8 mouse cellular contexts compared by ENCODE assay signal in genomic region chr7:80198863-80199262, GRCm38 (mm10). TPM values are rescaled to one million over a fixed set of nuclear protein-coding genes. Genes with fewer than 3 reads are reported as not detected.
A peak's percentile ranks its signal among the peaks of the same experiment; 100 is the strongest.
DNase-seq lines count a peak whose midpoint lies in the region; ATAC-seq and TF ChIP-seq lines count a peak whose summit lies in the region.

No protein-coding gene starts in this region.

- H3K27ac ChIP-seq in heart, embryonic 10.5 days: peak overlapping the region; percentile 91
- peak overlapping the region; percentile 97 for H3K27ac ChIP-seq in embryonic facial prominence, embryonic 15.5 days (replicated peaks)
- H3K27ac ChIP-seq in limb, embryonic 10.5 days: peak overlapping the region; percentile 93
- H3K27ac ChIP-seq in neural tube, embryonic 14.5 days (ENCODE audit: low read depth, low read length): peak overlapping the region; percentile 93

- peak overlapping the region; percentile 80 for H3K4me2 ChIP-seq in embryonic facial prominence, embryonic 15.5 days (replicated peaks)
- H3K4me2 ChIP-seq in neural tube, embryonic 14.5 days (ENCODE audit: low read depth, low read length): peak overlapping the region; percentile 65

- no peak for DNase-seq in heart, embryonic 10.5 days (ENCODE audit: low spot score)
- DNase-seq in heart, adult 8-10 months (ENCODE audit: low spot score): no peak
- DNase-seq in limb, embryonic 10.5 days (ENCODE audit: low spot score): no peak
- no peak for DNase-seq in urinary bladder, postnatal 14 days (ENCODE audit: low spot score)

- peak overlapping the region; percentile 80 for H3K4me3 ChIP-seq in heart, embryonic 10.5 days
- H3K4me3 ChIP-seq in C2C12 (ENCODE audit: insufficient read depth, poor library complexity, severe bottlenecking): peak overlapping the region; percentile 59
- peak overlapping the region; percentile 78 for H3K4me3 ChIP-seq in embryonic facial prominence, embryonic 15.5 days (replicated peaks)
- peak overlapping the region; percentile 73 for H3K4me3 ChIP-seq in limb, embryonic 10.5 days
- peak overlapping the region; percentile 69 for H3K4me3 ChIP-seq in neural tube, embryonic 14.5 days (ENCODE audit: low read depth, low read length)

- H3K79me2 ChIP-seq in C2C12 (ENCODE audit: control insufficient read depth, insufficient read depth): peaks cover 82% of the 10 kb centered on the region

- peak overlapping the region; percentile 66 for H3ac ChIP-seq in C2C12 (ENCODE audit: control insufficient read depth, insufficient read length, low read depth)

- H3K36me3 ChIP-seq in heart, embryonic 10.5 days: peaks cover 8% of the 10 kb centered on the region; the same call in 1 of the 2 replicates
- peaks cover 27% of the 10 kb centered on the region for H3K36me3 ChIP-seq in C2C12 (ENCODE audit: control insufficient read depth, insufficient read depth)
- H3K36me3 ChIP-seq in embryonic facial prominence, embryonic 15.5 days: 0 out of 2 replicates have a peak, but pooled peaks cover 3% of the 10 kb centered on the region
- H3K36me3 ChIP-seq in limb, embryonic 10.5 days: peaks cover 16% of the 10 kb centered on the region
- no peaks in the 10 kb centered on the region for H3K36me3 ChIP-seq in neural tube, embryonic 14.5 days (ENCODE audit: control insufficient read depth, insufficient read depth, low read length)

- 2% methylated on average over 11 of the region's 11 CpGs for WGBS in heart, embryonic 10.5 days
- WGBS in embryonic facial prominence, embryonic 15.5 days: under 1% methylated on average over 11 of the region's 11 CpGs
- 1% methylated on average over 11 of the region's 11 CpGs for WGBS in limb, embryonic 10.5 days
- WGBS in neural tube, embryonic 14.5 days: 2% methylated on average over 11 of the region's 11 CpGs

- peak overlapping the region; percentile 82 for H3K9ac ChIP-seq in embryonic facial prominence, embryonic 15.5 days
- peak overlapping the region; percentile 77 for H3K9ac ChIP-seq in neural tube, embryonic 14.5 days (replicated peaks; ENCODE audit: low read depth, low read length)

- H3K4me1 ChIP-seq in heart, embryonic 10.5 days: peaks cover 42% of the 10 kb centered on the region
- peaks cover 66% of the 10 kb centered on the region for H3K4me1 ChIP-seq in embryonic facial prominence, embryonic 15.5 days
- H3K4me1 ChIP-seq in limb, embryonic 10.5 days: peaks cover 54% of the 10 kb centered on the region
- H3K4me1 ChIP-seq in neural tube, embryonic 14.5 days (ENCODE audit: control insufficient read depth, insufficient read depth, low read length): peaks cover 58% of the 10 kb centered on the region

- H3K79me3 ChIP-seq in C2C12 (ENCODE audit: low read depth): peaks cover 58% of the 10 kb centered on the region

- TF ChIP-seq CTCF in C2C12 (IDR thresholded peaks at IDR 0.05; ENCODE audit: control insufficient read depth, insufficient read depth, insufficient read length): no peak

- no peaks in the 10 kb centered on the region for H3K27me3 ChIP-seq in heart, embryonic 10.5 days (ENCODE audit: insufficient read depth, poor library complexity, severe bottlenecking)
- H3K27me3 ChIP-seq in C2C12 (ENCODE audit: control insufficient read depth, insufficient read depth, insufficient read length): no peaks in the 10 kb centered on the region
- no peaks in the 10 kb centered on the region for H3K27me3 ChIP-seq in embryonic facial prominence, embryonic 15.5 days
- no peaks in the 10 kb centered on the region for H3K27me3 ChIP-seq in limb, embryonic 10.5 days (ENCODE audit: low read depth, poor library complexity, severe bottlenecking)
- no peaks in the 10 kb centered on the region for H3K27me3 ChIP-seq in neural tube, embryonic 14.5 days (ENCODE audit: control insufficient read depth, insufficient read depth, low read length)

- no peaks in the 10 kb centered on the region for H3K9me3 ChIP-seq in heart, embryonic 10.5 days
- no peaks in the 10 kb centered on the region for H3K9me3 ChIP-seq in embryonic facial prominence, embryonic 15.5 days (replicated peaks)
- no peaks in the 10 kb centered on the region for H3K9me3 ChIP-seq in limb, embryonic 10.5 days (replicated peaks)
- H3K9me3 ChIP-seq in neural tube, embryonic 14.5 days (ENCODE audit: control insufficient read depth, low read length): no peaks in the 10 kb centered on the region

- no peak for ATAC-seq in embryonic facial prominence, embryonic 15.5 days (ENCODE audit: insufficient number of reproducible peaks, low FRiP score, low TSS enrichment, low read depth)
- ATAC-seq in neural tube, embryonic 14.5 days (ENCODE audit: low read depth): 0 out of 2 replicates have a peak, but pooled peaks have one; percentile 0
- ATAC-seq in granulocyte monocyte progenitor cell, adult 5-6 weeks (replicated peaks; ENCODE audit: poor library complexity, severe bottlenecking): no peak

TF ChIP-seq in C2C12, 6 proteins besides CTCF, POLR2A, EP300 and RAD21:
- no peak for TF ChIP-seq MYOG (IDR thresholded peaks at IDR 0.05; ENCODE audit: control insufficient read depth, extremely low read depth, insufficient read length)

RNA-seq across cellular contexts. Expression of gene Sema4b, which starts 12.2 kb away (rescaled TPM):
- polyA plus RNA-seq in heart, embryonic 10.5 days (2016; fragmentation: Nextera tagmentation; extraction: Ambion mirVana): 7.8 and 8.9 TPM in 2 replicates
- 10 to 100 TPM; 10.9 to 14.0 (median 11.7) TPM for total RNA-seq in heart, adult 8-10 months (2022)
- polyA plus RNA-seq in C2C12 (2012; fragmentation: generic; extraction: Trizol): 19.8 TPM
- polyA plus RNA-seq in embryonic facial prominence, embryonic 15.5 days (2015; fragmentation: Nextera tagmentation; extraction: Ambion mirVana): 23.0 and 25.2 TPM in 2 replicates
- 8.1 and 9.9 TPM in 2 replicates for polyA plus RNA-seq in limb, embryonic 10.5 days (2016; fragmentation: Nextera tagmentation; extraction: Ambion mirVana)
- 18.7 and 25.7 TPM in 2 replicates for polyA plus RNA-seq in neural tube, embryonic 14.5 days (2014; fragmentation: Nextera tagmentation; extraction: Ambion mirVana)
- total RNA-seq in granulocyte monocyte progenitor cell, adult 5-6 weeks (2014; fragmentation: Nextera tagmentation): 6.2 and 6.6 TPM in 2 replicates
- total RNA-seq in granulocyte monocyte progenitor cell, adult 5-6 weeks (2017): 3.6 and 4.4 TPM in 2 replicates

RNA-seq across cellular contexts. Expression of gene Cib1, which starts 33.8 kb away (rescaled TPM):
- polyA plus RNA-seq in heart, embryonic 10.5 days (2016; fragmentation: Nextera tagmentation; extraction: Ambion mirVana): 61.9 and 74.9 TPM in 2 replicates
- 10 to 100 TPM; 12.7 to 19.1 (median 16.5) TPM for total RNA-seq in heart, adult 8-10 months (2022)
- polyA plus RNA-seq in C2C12 (2012; fragmentation: generic; extraction: Trizol): 131 TPM
- polyA plus RNA-seq in embryonic facial prominence, embryonic 15.5 days (2015; fragmentation: Nextera tagmentation; extraction: Ambion mirVana): 96.8 and 108 TPM in 2 replicates
- 68.6 and 75.3 TPM in 2 replicates for polyA plus RNA-seq in limb, embryonic 10.5 days (2016; fragmentation: Nextera tagmentation; extraction: Ambion mirVana)
- polyA plus RNA-seq in neural tube, embryonic 14.5 days (2014; fragmentation: Nextera tagmentation; extraction: Ambion mirVana): 26.4 and 38.0 TPM in 2 replicates
- 45.3 and 77.8 TPM in 2 replicates for total RNA-seq in granulocyte monocyte progenitor cell, adult 5-6 weeks (2014; fragmentation: Nextera tagmentation)
- total RNA-seq in granulocyte monocyte progenitor cell, adult 5-6 weeks (2017): 25.0 and 67.5 TPM in 2 replicates

RNA-seq across cellular contexts. Expression of gene Gdpgp1, which starts 33.8 kb away (rescaled TPM):
- 5.2 and 5.8 TPM in 2 replicates for polyA plus RNA-seq in heart, embryonic 10.5 days (2016; fragmentation: Nextera tagmentation; extraction: Ambion mirVana)
- total RNA-seq in heart, adult 8-10 months (2022): 1 to 10 TPM; 1.7 to 2.1 (median 2.0) TPM
- 1.2 TPM for polyA plus RNA-seq in C2C12 (2012; fragmentation: generic; extraction: Trizol)
- polyA plus RNA-seq in embryonic facial prominence, embryonic 15.5 days (2015; fragmentation: Nextera tagmentation; extraction: Ambion mirVana): 4.1 TPM in 2 replicates
- 7.2 and 7.5 TPM in 2 replicates for polyA plus RNA-seq in limb, embryonic 10.5 days (2016; fragmentation: Nextera tagmentation; extraction: Ambion mirVana)
- 4.5 and 5.3 TPM in 2 replicates for polyA plus RNA-seq in neural tube, embryonic 14.5 days (2014; fragmentation: Nextera tagmentation; extraction: Ambion mirVana)
- total RNA-seq in granulocyte monocyte progenitor cell, adult 5-6 weeks (2014; fragmentation: Nextera tagmentation): 4.5 and 10.0 TPM in 2 replicates
- 1.9 and 3.0 TPM in 2 replicates for total RNA-seq in granulocyte monocyte progenitor cell, adult 5-6 weeks (2017)

RNA-seq across cellular contexts. Expression of gene Ttll13, which starts 47.3 kb away (rescaled TPM):
- polyA plus RNA-seq in heart, embryonic 10.5 days (2016; fragmentation: Nextera tagmentation; extraction: Ambion mirVana): 0.54 and 0.84 TPM in 2 replicates
- total RNA-seq in heart, adult 8-10 months (2022): under 1 TPM; 0.19 to 0.72 (median 0.24) TPM
- polyA plus RNA-seq in C2C12 (2012; fragmentation: generic; extraction: Trizol): not detected
- polyA plus RNA-seq in embryonic facial prominence, embryonic 15.5 days (2015; fragmentation: Nextera tagmentation; extraction: Ambion mirVana): 1.3 and 1.6 TPM in 2 replicates
- polyA plus RNA-seq in limb, embryonic 10.5 days (2016; fragmentation: Nextera tagmentation; extraction: Ambion mirVana): 0.50 and 0.61 TPM in 2 replicates
- 3.1 and 4.2 TPM in 2 replicates for polyA plus RNA-seq in neural tube, embryonic 14.5 days (2014; fragmentation: Nextera tagmentation; extraction: Ambion mirVana)
- total RNA-seq in granulocyte monocyte progenitor cell, adult 5-6 weeks (2014; fragmentation: Nextera tagmentation): 0.36 TPM in 1 of 2 replicates, not detected in the other
- not detected in 2 replicates for total RNA-seq in granulocyte monocyte progenitor cell, adult 5-6 weeks (2017)
